Mouse (Mus musculus): Measurements from ENCODE around the gene Hyou1. TPM values are rescaled to one million over a fixed set of nuclear protein-coding genes. Genes with fewer than 3 reads are reported as not detected.
"Not testable (repeated sequence)": the region's sequence is repeated elsewhere in the genome, so short reads cannot be mapped to it uniquely, and the experiment has no call there.

Hyou1 gene
- polyA plus RNA-seq, 1 experiment from 2014 or later = 18.5 TPM

DNA sequence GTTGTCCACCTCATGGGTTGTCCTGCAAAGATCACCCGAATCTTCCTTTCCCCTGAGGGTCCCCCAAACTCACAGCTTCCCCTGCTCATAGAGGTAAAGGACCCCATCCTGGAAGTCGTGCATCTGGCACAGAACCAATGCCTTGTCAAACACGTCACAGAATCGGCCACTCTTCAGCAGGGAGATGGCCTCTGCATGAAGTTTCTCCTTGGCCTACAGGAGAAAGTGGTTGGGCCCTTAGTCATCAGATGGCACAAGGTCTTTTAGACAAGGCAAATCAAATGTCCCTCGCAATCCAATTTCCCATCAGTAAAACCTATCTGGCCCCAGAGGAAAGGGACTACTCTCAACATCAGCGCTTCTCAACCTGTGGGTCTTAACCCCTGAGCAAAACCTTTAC, 26.1 kb upstream of the Hyou1 start:
- no peak for ATAC-seq (ENCODE audit: low FRiP score, low TSS enrichment)
- Histone ChIP-seq H3K9ac (ENCODE audit: low read length) (no peak overlapping the region), H3K4me1 (replicated peaks; ENCODE audit: control insufficient read depth, insufficient read depth) (no peaks in the 10 kb centered on the region), H3K9me3 (ENCODE audit: control insufficient read depth, low read length) (no peaks in the 10 kb centered on the region), H3K27me3 (ENCODE audit: control insufficient read depth, insufficient read depth, low read length) (no peaks in the 10 kb centered on the region), H3K36me3 (ENCODE audit: control insufficient read depth, insufficient read depth, low read length) (peaks cover 51% of the 10 kb centered on the region), H3K4me2 (replicated peaks; ENCODE audit: low read depth) (no peak overlapping the region), H3K4me3 (ENCODE audit: low read depth, low read length) (no peak overlapping the region), H3K27ac (replicated peaks) (no peak overlapping the region)
- WGBS = 93% methylated on average over 6 of the region's 6 CpGs
- DNase-seq (ENCODE audit: low spot score) = no peak
- no peak for TF ChIP-seq CTCF (IDR thresholded peaks at IDR 0.05; ENCODE audit: low read depth)
- no peak for TF ChIP-seq EP300 (optimal IDR thresholded peaks at IDR 0.05)

DNA sequence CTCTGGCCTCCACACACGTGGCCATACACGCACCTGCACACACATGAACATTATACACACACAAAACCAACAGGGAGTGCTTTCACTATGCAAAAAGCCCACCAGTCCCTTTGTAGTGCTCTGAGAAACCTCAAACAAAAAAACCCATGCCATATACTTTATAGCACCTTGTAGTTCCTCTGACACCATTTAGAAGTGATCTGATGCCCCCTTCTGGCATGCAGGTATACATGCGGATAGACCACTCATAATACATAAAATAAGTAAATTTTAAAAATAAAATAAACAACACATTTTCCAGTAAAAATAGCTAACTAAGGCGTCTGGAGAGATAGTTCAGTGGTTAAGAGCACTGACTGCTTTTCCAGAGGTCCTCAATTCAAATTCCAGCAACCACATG, 22.1 kb upstream of the Hyou1 start:
- peaks cover 45% of the 10 kb centered on the region for H3K36me3 ChIP-seq (ENCODE audit: control insufficient read depth, insufficient read depth, low read length)
- no peak overlapping the region for H3K27ac ChIP-seq (replicated peaks)
- DNase-seq (ENCODE audit: low spot score) = no peak
- no peaks in the 10 kb centered on the region for H3K4me1 ChIP-seq (replicated peaks; ENCODE audit: control insufficient read depth, insufficient read depth)
- TF ChIP-seq CTCF (IDR thresholded peaks at IDR 0.05; ENCODE audit: low read depth) (peak; percentile 72), EP300 (optimal IDR thresholded peaks at IDR 0.05) (no peak)
- H3K9ac ChIP-seq (ENCODE audit: low read length) = no peak overlapping the region
- no peak for ATAC-seq (ENCODE audit: low FRiP score, low TSS enrichment)
- 69% methylated on average over 4 of the region's 4 CpGs for WGBS
- no peaks in the 10 kb centered on the region for H3K9me3 ChIP-seq (ENCODE audit: control insufficient read depth, low read length)
- H3K4me2 ChIP-seq (replicated peaks; ENCODE audit: low read depth) = no peak overlapping the region
- no peak overlapping the region for H3K4me3 ChIP-seq (ENCODE audit: low read depth, low read length)
- H3K27me3 ChIP-seq (ENCODE audit: control insufficient read depth, insufficient read depth, low read length) = no peaks in the 10 kb centered on the region

DNA sequence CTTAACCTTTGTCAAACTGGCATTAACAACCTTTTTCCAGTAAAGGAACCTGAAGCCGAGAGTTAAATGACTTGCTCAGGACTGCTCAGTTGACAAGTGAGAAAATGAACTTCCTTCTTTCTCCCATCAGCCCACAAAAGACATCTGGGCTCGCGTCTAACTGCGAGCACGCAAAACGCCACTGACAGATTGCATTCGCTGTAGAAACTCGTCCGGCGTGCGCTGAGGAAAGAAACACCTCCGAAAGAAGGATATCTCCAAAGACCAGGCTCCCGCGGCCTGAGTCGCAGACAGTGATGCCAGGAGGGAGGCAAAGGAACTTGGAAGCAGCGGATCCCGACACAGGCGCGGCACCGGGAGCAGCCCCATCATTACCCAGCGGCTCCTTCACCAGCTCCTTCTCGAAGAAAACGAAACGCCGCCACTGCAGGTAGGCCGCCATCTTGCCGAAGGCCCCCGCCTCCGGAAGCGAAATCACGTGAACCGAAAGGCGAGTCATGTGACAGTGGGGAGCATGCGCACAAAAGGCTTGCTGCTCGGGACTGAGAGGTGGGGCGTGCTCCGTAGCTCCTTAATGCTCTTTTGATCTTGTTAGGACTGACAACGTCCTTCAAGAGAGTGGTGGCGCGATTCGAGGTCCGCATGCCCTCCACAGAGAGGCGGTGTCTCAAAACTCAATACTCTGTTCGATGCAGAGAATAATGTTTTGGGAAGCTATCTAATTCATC, 17.9 kb upstream of the Hyou1 start, which contains the start of gene Vps11:
TSS of gene Vps11 (minus strand) at position 481 of the 728 bp plus-strand sequence.
- H3K27me3 ChIP-seq (ENCODE audit: control insufficient read depth, insufficient read depth, low read length) = no peaks in the 10 kb centered on the region
- peak within 1 kb of the TSS; percentile 67 for H3K27ac ChIP-seq (replicated peaks)
- peak within 1 kb of the TSS; percentile 77 for H3K4me3 ChIP-seq (ENCODE audit: low read depth, low read length)
- peak within 1 kb of the TSS; percentile 88 for H3K9ac ChIP-seq (ENCODE audit: low read length)
- peak; percentile 96 for DNase-seq (ENCODE audit: low spot score)
- peak within 1 kb of the TSS; percentile 76 for H3K4me2 ChIP-seq (replicated peaks; ENCODE audit: low read depth)
- ATAC-seq (ENCODE audit: low FRiP score, low TSS enrichment) = peak; percentile 92
- WGBS = under 1% methylated on average over 44 of the region's 44 CpGs
- H3K9me3 ChIP-seq (ENCODE audit: control insufficient read depth, low read length) = no peaks in the 10 kb centered on the region
- H3K4me1 ChIP-seq (replicated peaks; ENCODE audit: control insufficient read depth, insufficient read depth) = no peaks in the 10 kb centered on the region
- TF ChIP-seq EP300 (optimal IDR thresholded peaks at IDR 0.05) (no peak), CTCF (IDR thresholded peaks at IDR 0.05; ENCODE audit: low read depth) (peak; percentile 27; the same call in 1 of the 2 replicates)
- peaks cover 17% of the 10 kb centered on the region for H3K36me3 ChIP-seq (ENCODE audit: control insufficient read depth, insufficient read depth, low read length)

GRCm38 (mm10) chr9:44361931-44362330, 17.4 kb upstream of the Hyou1 start:
- H3K36me3 ChIP-seq (ENCODE audit: control insufficient read depth, insufficient read depth, low read length) = peaks cover 12% of the 10 kb centered on the region
- H3K27ac ChIP-seq (replicated peaks) = 0 out of 2 replicates have a peak overlapping the region, but pooled peaks have one; percentile 6
- not testable (repeated sequence) for DNase-seq (ENCODE audit: low spot score); H3K9me3 ChIP-seq (ENCODE audit: control insufficient read depth, low read length); H3K4me1 ChIP-seq (replicated peaks; ENCODE audit: control insufficient read depth, insufficient read depth); H3K9ac ChIP-seq (ENCODE audit: low read length); H3K27me3 ChIP-seq (ENCODE audit: control insufficient read depth, insufficient read depth, low read length)
- peak overlapping the region; percentile 76 for H3K4me2 ChIP-seq (replicated peaks; ENCODE audit: low read depth)
- H3K4me3 ChIP-seq (ENCODE audit: low read depth, low read length) = peak overlapping the region; percentile 77; the same call in 1 of the 2 replicates
- 0 out of 2 replicates have a peak, but pooled peaks have one; percentile 28 for ATAC-seq (ENCODE audit: low FRiP score, low TSS enrichment)
- 45% methylated on average over 4 of the region's 4 CpGs for WGBS

DNA sequence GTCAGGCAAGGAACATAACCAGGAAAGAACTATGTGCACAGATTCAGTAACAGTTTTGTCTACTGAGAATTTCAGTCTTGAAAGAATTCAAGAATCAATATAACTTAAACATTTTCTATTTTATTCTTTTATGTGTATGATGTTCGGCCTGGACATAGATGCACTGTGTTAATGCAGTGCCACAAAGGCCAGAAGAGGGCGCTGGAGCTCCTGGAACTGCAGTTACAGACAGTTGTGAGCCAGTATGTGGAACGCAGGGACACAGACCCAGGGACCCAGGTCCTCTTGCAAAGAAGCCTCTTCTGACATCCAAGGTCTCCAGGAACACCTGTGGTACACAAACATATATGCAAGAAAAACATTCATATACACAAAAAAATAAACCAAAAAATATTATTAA, 14.8 kb upstream of the Hyou1 start:
- Histone ChIP-seq H3K36me3 (ENCODE audit: control insufficient read depth, insufficient read depth, low read length) (no peaks in the 10 kb centered on the region), H3K27ac (replicated peaks) (no peak overlapping the region), H3K4me3 (ENCODE audit: low read depth, low read length) (no peak overlapping the region), H3K9ac (ENCODE audit: low read length) (no peak overlapping the region), H3K4me1 (replicated peaks; ENCODE audit: control insufficient read depth, insufficient read depth) (no peaks in the 10 kb centered on the region), H3K9me3 (ENCODE audit: control insufficient read depth, low read length) (no peaks in the 10 kb centered on the region), H3K27me3 (ENCODE audit: control insufficient read depth, insufficient read depth, low read length) (no peaks in the 10 kb centered on the region), H3K4me2 (replicated peaks; ENCODE audit: low read depth) (no peak overlapping the region)
- TF ChIP-seq EP300 (optimal IDR thresholded peaks at IDR 0.05) = no peak
- peak; percentile 57 for TF ChIP-seq CTCF (IDR thresholded peaks at IDR 0.05; ENCODE audit: low read depth)
- ATAC-seq (ENCODE audit: low FRiP score, low TSS enrichment) (no peak), DNase-seq (ENCODE audit: low spot score) (no peak)
- 55% methylated on average over 3 of the region's 3 CpGs for WGBS

GRCm38 (mm10) chr9:44373386-44373785, 5.9 kb upstream of the Hyou1 start:
- TF ChIP-seq EP300 (optimal IDR thresholded peaks at IDR 0.05) (no peak), CTCF (IDR thresholded peaks at IDR 0.05; ENCODE audit: low read depth) (no peak)
- no peaks in the 10 kb centered on the region for H3K27me3 ChIP-seq (ENCODE audit: control insufficient read depth, insufficient read depth, low read length)
- H3K36me3 ChIP-seq (ENCODE audit: control insufficient read depth, insufficient read depth, low read length) = no peaks in the 10 kb centered on the region
- no peak overlapping the region for H3K27ac ChIP-seq (replicated peaks)
- no peak for DNase-seq (ENCODE audit: low spot score)
- no peaks in the 10 kb centered on the region for H3K4me1 ChIP-seq (replicated peaks; ENCODE audit: control insufficient read depth, insufficient read depth)
- no peaks in the 10 kb centered on the region for H3K9me3 ChIP-seq (ENCODE audit: control insufficient read depth, low read length)
- H3K4me3 ChIP-seq (ENCODE audit: low read depth, low read length) = no peak overlapping the region
- no peak overlapping the region for H3K4me2 ChIP-seq (replicated peaks; ENCODE audit: low read depth)
- H3K9ac ChIP-seq (ENCODE audit: low read length) = no peak overlapping the region
- no peak for ATAC-seq (ENCODE audit: low FRiP score, low TSS enrichment)

Data from stomach, postnatal 0 days (tissue).